Mouse (Mus musculus) liver, postnatal 0 days (tissue): ENCODE results near the gene Cdc42ep4.

ENCODE experiments used
- CTCF ChIP-seq: sonication (generic); IDR thresholded peaks from 2 replicates; pipeline ENCODE4 v1.5.1; 2016; ENCODE audit warnings: antibody characterized with exemption, low read depth
- EP300 ChIP-seq: IDR thresholded peaks from 2 replicates; pipeline ENCODE4 v1.6.1; 2016; ENCODE audit warnings: antibody characterized with exemption, low read depth, mild to moderate bottlenecking

DNA sequence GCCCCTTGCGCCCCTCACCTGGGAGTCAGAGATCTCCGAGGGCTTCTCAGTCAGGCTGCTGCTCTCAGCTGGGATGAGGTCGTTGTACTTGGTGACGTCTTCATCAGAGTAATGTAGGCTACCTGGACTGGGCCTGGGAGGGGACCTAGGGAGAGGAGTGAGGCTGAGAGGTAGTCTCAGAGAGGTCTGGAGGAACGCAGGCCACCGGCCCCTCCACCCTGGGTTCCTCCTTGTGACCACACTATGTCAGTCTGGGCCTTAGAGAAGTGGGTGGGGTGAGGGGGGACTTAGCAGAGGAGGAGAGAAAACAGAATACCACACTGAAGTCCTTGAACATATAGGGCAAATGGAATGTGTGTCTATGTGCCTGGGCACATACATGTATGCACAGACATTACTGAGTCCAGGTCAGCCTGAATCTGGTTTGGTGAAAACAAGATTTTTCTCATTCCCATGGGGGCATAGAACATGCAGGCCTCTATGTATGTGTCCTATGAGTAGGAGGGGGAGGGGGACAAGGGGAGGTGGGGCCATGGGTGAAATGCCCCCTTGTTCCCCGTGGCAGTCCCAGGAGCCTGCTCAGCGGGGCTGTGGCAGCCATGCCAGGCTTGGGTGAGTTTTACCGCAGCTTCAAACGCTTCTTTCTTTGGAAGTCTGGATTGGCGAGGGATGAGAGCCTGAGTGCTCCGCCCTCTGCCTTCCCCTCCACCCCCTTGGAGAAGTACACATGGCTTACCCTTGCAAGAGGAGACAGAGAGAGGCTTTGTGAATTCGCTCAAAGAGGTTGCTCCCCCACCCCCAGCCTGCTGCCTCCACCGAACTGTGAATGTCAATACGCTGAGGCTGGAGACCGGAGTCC is 39.9 kb upstream of the Cdc42ep4 start:
- TF ChIP-seq CTCF (no peak), EP300 (no peak)
